Mouse (Mus musculus) erythroblast, embryonic 14.5 days (primary cell): Measurements from ENCODE around the gene Mpo.

Source experiments
- GATA1 ChIP-seq: IDR thresholded peaks from 2 replicates; pipeline ENCODE4 v1.6.1; 2012; ENCODE audit warnings: low read length, inconsistent platforms, mixed read lengths
- TAL1 ChIP-seq: IDR thresholded peaks from 3 replicates; pipeline ENCODE4 v1.6.1; 2012; ENCODE audit warnings: low read length, inconsistent platforms, mixed read lengths

- TF ChIP-seq TAL1 (no peak), GATA1 (no peak)
Observed at GRCm38 (mm10) chr11:87749192-87750042, 44.0 kb upstream of the Mpo start.
